Mouse (Mus musculus): ENCODE data around the gene Polr3c.

- TF ChIP-seq CTCF (IDR thresholded peaks at IDR 0.05; ENCODE audit: low read depth) (no peak), EP300 (optimal IDR thresholded peaks at IDR 0.05) (no peak)
Measured at GRCm38 (mm10) chr3:96675690-96676089, 51.7 kb downstream of the Polr3c start.
